Mouse (Mus musculus) kidney, adult 11 months (tissue): ENCODE data around the gene Fam178b.

Experiments used
- DNase-seq: peaks from one replicate; pipeline ENCODE4 v3.0.0; 2022

Gene Fam178b

GRCm38 (mm10) chr1:36583408-36584116 is 99.4 kb downstream of the Fam178b start:
- DNase-seq, result no peak

GRCm38 (mm10) chr1:36582211-36582610 is 100.8 kb downstream of the Fam178b start:
- no peak for DNase-seq

GRCm38 (mm10) chr1:36581260-36581659 is 101.7 kb downstream of the Fam178b start:
- DNase-seq, result no peak

GRCm38 (mm10) chr1:36580384-36581207 is 102.4 kb downstream of the Fam178b start:
- no peak for DNase-seq

- DNase-seq, result no peak
These were observed 103.0 kb downstream of the Fam178b start for GRCm38 (mm10) chr1:36579974-36580383.

GRCm38 (mm10) chr1:36576991-36577675 is 105.8 kb downstream of the Fam178b start:
- no peak for DNase-seq

GRCm38 (mm10) chr1:36575347-36575746 is 107.6 kb downstream of the Fam178b start:
- no peak for DNase-seq

- DNase-seq, result no peak
These were observed 108.6 kb downstream of the Fam178b start for GRCm38 (mm10) chr1:36574196-36574955.

GRCm38 (mm10) chr1:36573524-36573923 is 109.5 kb downstream of the Fam178b start:
- no peak for DNase-seq

GRCm38 (mm10) chr1:36572709-36573108 is 110.3 kb downstream of the Fam178b start:
- DNase-seq, result no peak

GRCm38 (mm10) chr1:36572140-36572700 is 110.8 kb downstream of the Fam178b start:
- DNase-seq, result no peak

GRCm38 (mm10) chr1:36571627-36572026 is 111.4 kb downstream of the Fam178b start:
- DNase-seq, result peak; percentile 83

- no peak for DNase-seq
These were observed 112.7 kb downstream of the Fam178b start for GRCm38 (mm10) chr1:36570320-36570719.

- no peak for DNase-seq
These were observed 113.2 kb downstream of the Fam178b start for GRCm38 (mm10) chr1:36569694-36570276.

GRCm38 (mm10) chr1:36568776-36569175 is 114.2 kb downstream of the Fam178b start:
- DNase-seq, result no peak

- DNase-seq, result no peak
These were observed 115.0 kb downstream of the Fam178b start for GRCm38 (mm10) chr1:36567818-36568603.

- DNase-seq, result no peak
These were observed 116.6 kb downstream of the Fam178b start for GRCm38 (mm10) chr1:36566425-36566824.

- peak; percentile 54 for DNase-seq
These were observed 118.9 kb downstream of the Fam178b start for GRCm38 (mm10) chr1:36564101-36564500.

GRCm38 (mm10) chr1:36563632-36564031 is 119.4 kb downstream of the Fam178b start:
- no peak for DNase-seq

GRCm38 (mm10) chr1:36563197-36563596 is 119.8 kb downstream of the Fam178b start:
- DNase-seq, result no peak

GRCm38 (mm10) chr1:36562388-36562787 is 120.6 kb downstream of the Fam178b start:
- no peak for DNase-seq
